Mouse (Mus musculus) myocyte (in vitro differentiated cells): ENCODE measurements around the gene 4930550C14Rik. TPM values are rescaled to one million over a fixed set of nuclear protein-coding genes. Genes with fewer than 3 reads are reported as not detected.

Experiments used
- H3K27me3 ChIP-seq: one replicate; pipeline ENCODE4 v1.6.1; 2011; ENCODE audit not compliant: control insufficient read depth, insufficient read depth, insufficient read length
- H3K36me3 ChIP-seq: one replicate; pipeline ENCODE4 v1.6.1; 2011; ENCODE audit not compliant: control insufficient read depth, insufficient read depth
- H3K4me2 ChIP-seq: one replicate; pipeline ENCODE4 v1.6.1; 2011; ENCODE audit warnings: low read depth, control low read depth
- H3K4me3 ChIP-seq: one replicate; pipeline ENCODE4 v1.5.1; 2011; ENCODE audit warnings: mild to moderate bottlenecking, control low read depth, moderate library complexity
- H3K79me2 ChIP-seq: one replicate; pipeline ENCODE4 v1.6.1; 2011; ENCODE audit not compliant: control insufficient read depth, insufficient read depth
- H3ac ChIP-seq: one replicate; pipeline ENCODE4 v1.6.1; 2011; ENCODE audit not compliant: control insufficient read depth, insufficient read length
- CEBPB ChIP-seq: IDR thresholded peaks from 2 replicates; pipeline ENCODE4 v1.6.1; 2011; ENCODE audit warnings: mild to moderate bottlenecking, moderate library complexity; ENCODE audit not compliant: poor library complexity, insufficient read depth, severe bottlenecking
- E2F4 ChIP-seq: IDR thresholded peaks from one replicate; pipeline ENCODE4 v1.6.1; 2011; ENCODE audit warnings: mild to moderate bottlenecking, control low read depth, moderate library complexity; ENCODE audit not compliant: insufficient read depth
- MAX ChIP-seq: IDR thresholded peaks from one replicate; pipeline ENCODE4 v1.6.1; 2011; ENCODE audit warnings: low read depth, mild to moderate bottlenecking, control low read depth
- MYOD1 ChIP-seq, 3 experiments: IDR thresholded peaks; one replicate each; pipeline ENCODE4 v1.6.1; 2011; ENCODE audit warnings: control low read depth in 2 of 3, low read depth in 2 of 3, mild to moderate bottlenecking in 2 of 3, moderate library complexity in 1 of 3; ENCODE audit not compliant: insufficient read length in 2 of 3, control insufficient read depth in 1 of 3
- MYOG ChIP-seq, 3 experiments: IDR thresholded peaks; one replicate each; pipeline ENCODE4 v1.6.1; 2011; ENCODE audit warnings: control low read depth in 2 of 3, low read depth in 2 of 3, mild to moderate bottlenecking in 2 of 3; ENCODE audit not compliant: insufficient read length in 2 of 3, control insufficient read depth in 1 of 3, insufficient read depth in 1 of 3
- POLR2A ChIP-seq: IDR thresholded peaks from one replicate; pipeline ENCODE4 v1.6.1; 2011; ENCODE audit warnings: low read depth, mild to moderate bottlenecking, control low read depth, moderate library complexity; ENCODE audit not compliant: insufficient read length
- POLR2AphosphoS2 ChIP-seq: IDR thresholded peaks from one replicate; pipeline ENCODE4 v1.6.1; 2011; ENCODE audit warnings: low read depth, control low read depth; ENCODE audit not compliant: insufficient read length
- REST ChIP-seq: IDR thresholded peaks from one replicate; pipeline ENCODE4 v1.6.1; 2011; ENCODE audit warnings: mild to moderate bottlenecking, control low read depth, moderate library complexity; ENCODE audit not compliant: insufficient read depth, insufficient read length
- SRF ChIP-seq: IDR thresholded peaks from one replicate; pipeline ENCODE4 v1.6.1; 2011; ENCODE audit warnings: low read depth; ENCODE audit not compliant: control insufficient read depth, insufficient read length
- TCF12 ChIP-seq: IDR thresholded peaks from one replicate; pipeline ENCODE4 v1.6.1; 2011; ENCODE audit warnings: mild to moderate bottlenecking, control low read depth; ENCODE audit not compliant: poor library complexity, insufficient read depth, severe bottlenecking
- TCF3 ChIP-seq: IDR thresholded peaks from one replicate; pipeline ENCODE4 v1.6.1; 2011; ENCODE audit warnings: low read depth, control low read depth; ENCODE audit not compliant: insufficient read length
- USF1 ChIP-seq: IDR thresholded peaks from one replicate; pipeline ENCODE4 v1.6.1; 2011; ENCODE audit warnings: low read depth, mild to moderate bottlenecking, control low read depth, moderate library complexity
- polyA plus RNA-seq: library from polyadenylated mRNA; unstranded; fragments of >200 nt; fragmentation: generic; extraction: Trizol; gene quantifications from one replicate; pipeline ENCODE4 v1.2.1, GENCODE M21; 2012; ENCODE audit warnings: missing spikeins

Gene 4930550C14Rik
- 0.59 TPM for polyA plus RNA-seq

DNA sequence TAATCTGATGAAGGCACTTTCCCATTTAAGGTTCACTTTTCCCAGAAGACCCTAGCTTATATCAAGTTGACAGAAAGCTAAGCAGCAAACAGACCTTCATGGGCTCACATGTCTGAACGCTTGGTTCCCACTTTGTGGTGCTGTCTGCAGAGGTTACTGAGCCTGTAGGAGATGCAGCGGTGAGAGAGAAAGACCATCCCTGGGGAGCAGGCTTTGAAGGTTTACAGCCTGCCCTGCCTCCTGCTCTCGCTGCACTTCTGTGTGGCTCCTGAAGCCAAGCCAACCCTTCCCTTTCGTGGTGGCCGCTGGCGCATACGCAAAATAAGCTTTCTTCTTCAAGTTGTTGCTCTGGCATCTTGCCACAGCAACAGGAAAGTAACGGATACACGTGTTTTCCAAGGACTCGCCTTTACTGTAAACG lies at the start of gene 4930550C14Rik:
Gene 4930550C14Rik (plus strand): TSS at position 35 of the 421 bp plus-strand sequence.
- no peak within 1 kb of the TSS for H3K4me3 ChIP-seq

DNA sequence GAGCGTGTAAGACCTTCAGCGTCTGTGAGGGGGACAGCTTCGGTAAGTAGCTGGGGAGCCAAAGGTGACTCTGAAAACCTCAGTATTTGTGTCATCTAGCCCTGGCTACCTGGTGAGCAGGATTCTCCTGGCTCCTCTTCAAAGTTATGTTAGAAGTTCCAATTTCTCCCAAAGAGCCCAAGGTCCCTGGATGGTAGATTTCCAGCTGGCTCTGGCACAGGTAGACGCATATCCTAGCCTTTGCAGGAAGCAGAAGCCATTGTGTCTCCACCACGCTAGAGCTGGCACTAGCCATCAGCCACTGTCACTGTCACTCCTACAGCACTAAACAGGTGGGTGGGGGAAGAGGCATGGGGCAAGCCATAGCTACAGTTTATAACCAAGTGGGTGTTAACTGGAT lies 49.0 kb upstream of the 4930550C14Rik start:
- H3K4me3 ChIP-seq, result no peak overlapping the region
- TF ChIP-seq POLR2AphosphoS2, result no peak
- H3K79me2 ChIP-seq, result no peaks in the 10 kb centered on the region
- H3ac ChIP-seq, result no peak overlapping the region
- no peaks in the 10 kb centered on the region for H3K27me3 ChIP-seq
- no peak overlapping the region for H3K4me2 ChIP-seq
- H3K36me3 ChIP-seq, result no peaks in the 10 kb centered on the region

More for the DNA sequence above, at the start of gene 4930550C14Rik:
- Histone ChIP-seq H3K4me2 (no peak within 1 kb of the TSS), H3K79me2 (no peaks in the 10 kb centered on the region), H3K27me3 (no peaks in the 10 kb centered on the region), H3ac (no peak within 1 kb of the TSS), H3K36me3 (no peaks in the 10 kb centered on the region)
- TF ChIP-seq POLR2AphosphoS2 (peak; percentile 39), E2F4 (no peak)

DNA sequence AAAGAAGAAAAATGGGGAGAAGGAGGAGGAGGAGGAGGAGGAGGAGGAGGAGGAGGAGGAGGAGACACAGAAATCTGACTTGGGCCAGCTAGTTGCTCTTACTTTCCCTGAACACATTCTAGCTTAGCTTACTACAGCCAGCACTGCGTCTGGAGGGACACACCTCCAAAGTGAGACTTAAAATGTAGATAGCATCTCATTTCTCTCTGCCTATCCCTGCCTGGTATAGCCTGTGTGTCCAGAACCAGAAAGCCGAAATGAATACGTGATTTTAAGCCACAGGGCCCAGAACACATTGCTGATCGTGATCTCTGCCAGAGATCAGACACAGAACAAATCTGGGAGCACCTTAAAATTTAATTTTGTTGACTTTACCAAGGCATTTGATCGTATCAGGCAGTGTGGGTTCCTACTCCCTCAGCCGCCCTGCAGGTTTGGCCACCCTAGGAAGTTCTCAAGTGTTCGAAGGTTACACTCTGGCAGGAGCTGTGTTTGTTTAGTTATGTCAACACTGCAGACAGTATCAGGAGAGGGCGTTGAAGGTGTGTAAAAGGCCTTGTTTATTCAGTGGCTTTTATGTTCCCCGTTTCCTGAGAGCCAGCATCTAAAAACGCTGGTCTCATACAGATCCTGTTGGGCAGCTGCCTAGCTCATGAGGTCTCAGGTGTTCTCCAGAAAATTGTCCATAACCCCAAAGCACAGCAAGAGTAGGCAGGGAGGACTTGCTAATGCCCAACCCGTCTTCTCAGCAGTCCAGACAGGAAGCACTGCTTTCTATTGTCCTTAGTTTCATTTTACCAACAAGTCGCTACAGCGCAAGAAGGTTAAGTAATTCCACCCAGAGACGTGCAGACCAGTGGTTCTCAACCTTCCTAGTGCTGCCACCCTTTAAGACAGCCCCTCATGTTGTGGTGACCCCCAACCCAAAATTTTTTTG lies 45.6 kb upstream of the 4930550C14Rik start:
- TF ChIP-seq TCF3 (no peak), MYOG (IDR thresholded peaks at IDR 0.05; ENCODE audit: control insufficient read depth in 1 of 3, insufficient read depth in 1 of 3, insufficient read length in 2 of 3, low read depth in 2 of 3) (no peak), MYOD1 (IDR thresholded peaks at IDR 0.05; ENCODE audit: control insufficient read depth in 1 of 3, insufficient read length in 2 of 3, low read depth in 2 of 3) (no peak), SRF (no peak), TCF12 (no peak), E2F4 (no peak), CEBPB (no peak), POLR2AphosphoS2 (no peak), MAX (no peak), USF1 (no peak), REST (no peak), POLR2A (no peak)
- Histone ChIP-seq H3K4me2 (no peak overlapping the region), H3K4me3 (no peak overlapping the region), H3K79me2 (no peaks in the 10 kb centered on the region), H3K36me3 (no peaks in the 10 kb centered on the region), H3ac (no peak overlapping the region), H3K27me3 (no peaks in the 10 kb centered on the region)

DNA sequence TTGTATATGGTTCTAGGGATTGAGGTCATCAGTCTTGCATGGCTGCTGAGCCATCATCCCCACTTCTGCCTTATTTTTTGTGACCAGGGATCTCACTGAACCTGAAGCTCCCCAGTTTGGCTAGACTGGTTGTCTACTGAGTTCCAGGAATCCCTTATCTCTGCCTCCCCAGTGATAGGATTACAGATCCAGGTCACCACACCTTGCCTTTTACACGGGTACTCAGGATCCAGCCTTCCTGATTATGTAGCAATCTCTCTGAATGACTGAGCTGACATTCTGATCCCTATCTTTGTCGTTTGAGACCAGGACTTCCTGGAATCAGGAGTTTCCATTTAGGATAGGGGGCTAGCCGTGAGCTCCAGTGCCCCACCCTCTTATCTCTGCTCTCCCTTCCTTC lies 30.8 kb upstream of the 4930550C14Rik start:
- TF ChIP-seq TCF3 (no peak), E2F4 (no peak), TCF12 (no peak), MAX (no peak), USF1 (no peak), CEBPB (no peak), REST (no peak), MYOG (IDR thresholded peaks at IDR 0.05; ENCODE audit: control insufficient read depth in 1 of 3, insufficient read depth in 1 of 3, insufficient read length in 2 of 3, low read depth in 2 of 3) (no peak), POLR2AphosphoS2 (no peak), MYOD1 (IDR thresholded peaks at IDR 0.05; ENCODE audit: control insufficient read depth in 1 of 3, insufficient read length in 2 of 3, low read depth in 2 of 3) (no peak), SRF (no peak), POLR2A (no peak)
- no peak overlapping the region for H3K4me2 ChIP-seq
- no peak overlapping the region for H3K4me3 ChIP-seq
- no peaks in the 10 kb centered on the region for H3K36me3 ChIP-seq
- H3K27me3 ChIP-seq, result peaks cover 8% of the 10 kb centered on the region
- H3ac ChIP-seq, result no peak overlapping the region
- H3K79me2 ChIP-seq, result no peaks in the 10 kb centered on the region

DNA sequence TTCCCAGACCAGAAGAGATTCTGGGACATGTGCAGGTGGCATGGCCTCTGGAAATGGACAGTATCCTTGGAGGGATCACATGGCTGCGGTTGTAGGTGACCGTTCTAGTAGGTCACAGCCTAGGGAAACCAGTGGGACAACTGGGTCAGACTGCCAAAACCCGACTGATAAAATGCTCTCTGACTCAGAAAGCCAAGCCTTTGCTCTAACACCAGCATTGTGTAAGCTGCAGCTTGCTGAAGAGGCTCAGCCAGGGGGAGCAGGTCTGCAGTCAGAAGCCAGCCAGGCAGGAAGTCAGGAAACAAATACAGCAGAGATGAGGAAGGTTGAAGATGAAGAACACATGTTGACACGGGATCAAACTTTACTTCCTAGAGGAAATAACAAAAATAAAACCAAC lies 26.2 kb upstream of the 4930550C14Rik start:
- Histone ChIP-seq H3K36me3 (no peaks in the 10 kb centered on the region), H3K4me3 (no peak overlapping the region), H3K4me2 (peak overlapping the region; percentile 53), H3K79me2 (no peaks in the 10 kb centered on the region), H3ac (no peak overlapping the region), H3K27me3 (peaks cover 8% of the 10 kb centered on the region)
- TF ChIP-seq MAX (no peak), MYOG (IDR thresholded peaks at IDR 0.05; ENCODE audit: control insufficient read depth in 1 of 3, insufficient read depth in 1 of 3, insufficient read length in 2 of 3, low read depth in 2 of 3) (no peak), E2F4 (no peak), SRF (no peak), MYOD1 (IDR thresholded peaks at IDR 0.05; ENCODE audit: control insufficient read depth in 1 of 3, insufficient read length in 2 of 3, low read depth in 2 of 3) (no peak), POLR2A (no peak), TCF12 (no peak), TCF3 (no peak), POLR2AphosphoS2 (no peak), USF1 (no peak), CEBPB (no peak), REST (no peak)
